Mouse (Mus musculus): ENCODE data around the gene Zfp618.

Zfp618 gene

GRCm38 (mm10) chr4:63156726-63157634, 191.6 kb downstream of the Zfp618 start:
- no peak for DNase-seq (ENCODE audit: low spot score in 2 of 2)

- no peak for DNase-seq (ENCODE audit: low spot score in 2 of 2)
Observed at GRCm38 (mm10) chr4:63158192-63158591, 192.8 kb downstream of the Zfp618 start.

- DNase-seq (ENCODE audit: low spot score in 2 of 2) = peak; percentile 23 to 86
Observed at GRCm38 (mm10) chr4:63158961-63159592, 193.7 kb downstream of the Zfp618 start.

- no peak for DNase-seq (ENCODE audit: low spot score in 2 of 2)
Observed at GRCm38 (mm10) chr4:63165636-63166035, 200.3 kb downstream of the Zfp618 start.

GRCm38 (mm10) chr4:63166323-63166722, 200.9 kb downstream of the Zfp618 start:
- no peak for DNase-seq (ENCODE audit: low spot score in 2 of 2)

GRCm38 (mm10) chr4:63170061-63170460, 204.7 kb downstream of the Zfp618 start:
- DNase-seq (ENCODE audit: low spot score in 2 of 2) = no peak

GRCm38 (mm10) chr4:63171122-63171521, 205.7 kb downstream of the Zfp618 start:
- no peak for DNase-seq (ENCODE audit: low spot score in 2 of 2)

GRCm38 (mm10) chr4:63171969-63172685, 206.8 kb downstream of the Zfp618 start, which contains the start of gene Kif12:
Gene Kif12 (minus strand): TSS chr4:63172131.
- no peak for DNase-seq (ENCODE audit: low spot score in 2 of 2)

GRCm38 (mm10) chr4:63181556-63181955, 216.2 kb downstream of the Zfp618 start:
- DNase-seq (ENCODE audit: low spot score in 2 of 2) = peak in 1 of 2 experiments; percentile 64

GRCm38 (mm10) chr4:63186281-63186870, 221.0 kb downstream of the Zfp618 start:
- no peak for DNase-seq (ENCODE audit: low spot score in 2 of 2)

Measured in left cerebral cortex, adult 9 months (tissue).